Mouse (Mus musculus) myocyte (in vitro differentiated cells): Measurements from ENCODE around the gene St8sia1. TPM values are rescaled to one million over a fixed set of nuclear protein-coding genes. Genes with fewer than 3 reads are reported as not detected.

Source experiments
- H3K27me3 ChIP-seq: one replicate; pipeline ENCODE4 v1.6.1; 2011; ENCODE audit not compliant: control insufficient read depth, insufficient read depth, insufficient read length
- H3K36me3 ChIP-seq: one replicate; pipeline ENCODE4 v1.6.1; 2011; ENCODE audit not compliant: control insufficient read depth, insufficient read depth
- H3K4me2 ChIP-seq: one replicate; pipeline ENCODE4 v1.6.1; 2011; ENCODE audit warnings: low read depth, control low read depth
- H3K4me3 ChIP-seq: one replicate; pipeline ENCODE4 v1.5.1; 2011; ENCODE audit warnings: mild to moderate bottlenecking, control low read depth, moderate library complexity
- H3K79me2 ChIP-seq: one replicate; pipeline ENCODE4 v1.6.1; 2011; ENCODE audit not compliant: control insufficient read depth, insufficient read depth
- H3ac ChIP-seq: one replicate; pipeline ENCODE4 v1.6.1; 2011; ENCODE audit not compliant: control insufficient read depth, insufficient read length
- CEBPB ChIP-seq: IDR thresholded peaks from 2 replicates; pipeline ENCODE4 v1.6.1; 2011; ENCODE audit warnings: mild to moderate bottlenecking, moderate library complexity; ENCODE audit not compliant: poor library complexity, insufficient read depth, severe bottlenecking
- E2F4 ChIP-seq: IDR thresholded peaks from one replicate; pipeline ENCODE4 v1.6.1; 2011; ENCODE audit warnings: mild to moderate bottlenecking, control low read depth, moderate library complexity; ENCODE audit not compliant: insufficient read depth
- MAX ChIP-seq: IDR thresholded peaks from one replicate; pipeline ENCODE4 v1.6.1; 2011; ENCODE audit warnings: low read depth, mild to moderate bottlenecking, control low read depth
- MYOD1 ChIP-seq, 3 experiments: IDR thresholded peaks; one replicate each; pipeline ENCODE4 v1.6.1; 2011; ENCODE audit warnings: control low read depth in 2 of 3, low read depth in 2 of 3, mild to moderate bottlenecking in 2 of 3, moderate library complexity in 1 of 3; ENCODE audit not compliant: insufficient read length in 2 of 3, control insufficient read depth in 1 of 3
- MYOG ChIP-seq, 3 experiments: IDR thresholded peaks; one replicate each; pipeline ENCODE4 v1.6.1; 2011; ENCODE audit warnings: control low read depth in 2 of 3, low read depth in 2 of 3, mild to moderate bottlenecking in 2 of 3; ENCODE audit not compliant: insufficient read length in 2 of 3, control insufficient read depth in 1 of 3, insufficient read depth in 1 of 3
- POLR2A ChIP-seq: IDR thresholded peaks from one replicate; pipeline ENCODE4 v1.6.1; 2011; ENCODE audit warnings: low read depth, mild to moderate bottlenecking, control low read depth, moderate library complexity; ENCODE audit not compliant: insufficient read length
- POLR2AphosphoS2 ChIP-seq: IDR thresholded peaks from one replicate; pipeline ENCODE4 v1.6.1; 2011; ENCODE audit warnings: low read depth, control low read depth; ENCODE audit not compliant: insufficient read length
- REST ChIP-seq: IDR thresholded peaks from one replicate; pipeline ENCODE4 v1.6.1; 2011; ENCODE audit warnings: mild to moderate bottlenecking, control low read depth, moderate library complexity; ENCODE audit not compliant: insufficient read depth, insufficient read length
- SRF ChIP-seq: IDR thresholded peaks from one replicate; pipeline ENCODE4 v1.6.1; 2011; ENCODE audit warnings: low read depth; ENCODE audit not compliant: control insufficient read depth, insufficient read length
- TCF12 ChIP-seq: IDR thresholded peaks from one replicate; pipeline ENCODE4 v1.6.1; 2011; ENCODE audit warnings: mild to moderate bottlenecking, control low read depth; ENCODE audit not compliant: poor library complexity, insufficient read depth, severe bottlenecking
- TCF3 ChIP-seq: IDR thresholded peaks from one replicate; pipeline ENCODE4 v1.6.1; 2011; ENCODE audit warnings: low read depth, control low read depth; ENCODE audit not compliant: insufficient read length
- USF1 ChIP-seq: IDR thresholded peaks from one replicate; pipeline ENCODE4 v1.6.1; 2011; ENCODE audit warnings: low read depth, mild to moderate bottlenecking, control low read depth, moderate library complexity
- polyA plus RNA-seq: library from polyadenylated mRNA; unstranded; fragments of >200 nt; fragmentation: generic; extraction: Trizol; gene quantifications from one replicate; pipeline ENCODE4 v1.2.1, GENCODE M21; 2012; ENCODE audit warnings: missing spikeins

The St8sia1 gene
- polyA plus RNA-seq, 1 experiment = 0.02 TPM

DNA sequence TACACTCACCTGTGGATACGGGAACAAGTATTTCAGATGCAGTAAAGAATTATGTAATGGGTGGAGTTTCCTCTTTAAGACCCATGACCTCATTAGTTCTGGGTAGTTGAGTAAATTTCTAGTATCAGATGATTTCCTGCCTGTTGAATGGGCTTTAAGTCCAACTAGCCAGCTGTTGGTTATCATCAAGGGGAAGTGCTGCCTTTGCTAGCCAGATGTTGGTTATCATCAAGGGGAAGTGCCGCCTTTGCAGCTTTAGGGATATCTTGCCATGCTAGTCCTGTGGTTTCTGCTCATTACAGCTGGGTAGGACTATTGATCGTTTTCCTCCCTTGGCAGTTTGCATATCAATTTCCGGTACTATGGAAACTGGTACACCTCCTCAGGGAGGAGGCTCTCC is 157.9 kb downstream of the St8sia1 start:
- Histone ChIP-seq H3K79me2 (no peaks in the 10 kb centered on the region), H3K27me3 (no peaks in the 10 kb centered on the region), H3K4me3 (no peak overlapping the region), H3K36me3 (no peaks in the 10 kb centered on the region), H3K4me2 (no peak overlapping the region), H3ac (no peak overlapping the region)
- TF ChIP-seq CEBPB (no peak), E2F4 (no peak), MAX (no peak), SRF (no peak), POLR2A (no peak), MYOD1 (IDR thresholded peaks at IDR 0.05; ENCODE audit: control insufficient read depth in 1 of 3, insufficient read length in 2 of 3, low read depth in 2 of 3) (no peak), REST (no peak), POLR2AphosphoS2 (no peak), MYOG (IDR thresholded peaks at IDR 0.05; ENCODE audit: control insufficient read depth in 1 of 3, insufficient read depth in 1 of 3, insufficient read length in 2 of 3, low read depth in 2 of 3) (no peak), TCF3 (no peak), USF1 (no peak), TCF12 (no peak)

GRCm38 (mm10) chr6:142804402-142804801 is 159.8 kb downstream of the St8sia1 start, which contains the start of gene Sult6b2:
Gene Sult6b2 (minus strand): TSS chr6:142804502.
- Histone ChIP-seq H3K4me3 (no peak within 1 kb of the TSS), H3K27me3 (no peaks in the 10 kb centered on the region), H3K79me2 (no peaks in the 10 kb centered on the region), H3K36me3 (no peaks in the 10 kb centered on the region), H3ac (no peak within 1 kb of the TSS), H3K4me2 (no peak within 1 kb of the TSS)
- TF ChIP-seq CEBPB (no peak), TCF12 (no peak), SRF (no peak), E2F4 (no peak), MAX (no peak), POLR2AphosphoS2 (no peak), REST (no peak), TCF3 (no peak), POLR2A (no peak), MYOD1 (IDR thresholded peaks at IDR 0.05; ENCODE audit: control insufficient read depth in 1 of 3, insufficient read length in 2 of 3, low read depth in 2 of 3) (no peak), MYOG (IDR thresholded peaks at IDR 0.05; ENCODE audit: control insufficient read depth in 1 of 3, insufficient read depth in 1 of 3, insufficient read length in 2 of 3, low read depth in 2 of 3) (no peak), USF1 (no peak)

DNA sequence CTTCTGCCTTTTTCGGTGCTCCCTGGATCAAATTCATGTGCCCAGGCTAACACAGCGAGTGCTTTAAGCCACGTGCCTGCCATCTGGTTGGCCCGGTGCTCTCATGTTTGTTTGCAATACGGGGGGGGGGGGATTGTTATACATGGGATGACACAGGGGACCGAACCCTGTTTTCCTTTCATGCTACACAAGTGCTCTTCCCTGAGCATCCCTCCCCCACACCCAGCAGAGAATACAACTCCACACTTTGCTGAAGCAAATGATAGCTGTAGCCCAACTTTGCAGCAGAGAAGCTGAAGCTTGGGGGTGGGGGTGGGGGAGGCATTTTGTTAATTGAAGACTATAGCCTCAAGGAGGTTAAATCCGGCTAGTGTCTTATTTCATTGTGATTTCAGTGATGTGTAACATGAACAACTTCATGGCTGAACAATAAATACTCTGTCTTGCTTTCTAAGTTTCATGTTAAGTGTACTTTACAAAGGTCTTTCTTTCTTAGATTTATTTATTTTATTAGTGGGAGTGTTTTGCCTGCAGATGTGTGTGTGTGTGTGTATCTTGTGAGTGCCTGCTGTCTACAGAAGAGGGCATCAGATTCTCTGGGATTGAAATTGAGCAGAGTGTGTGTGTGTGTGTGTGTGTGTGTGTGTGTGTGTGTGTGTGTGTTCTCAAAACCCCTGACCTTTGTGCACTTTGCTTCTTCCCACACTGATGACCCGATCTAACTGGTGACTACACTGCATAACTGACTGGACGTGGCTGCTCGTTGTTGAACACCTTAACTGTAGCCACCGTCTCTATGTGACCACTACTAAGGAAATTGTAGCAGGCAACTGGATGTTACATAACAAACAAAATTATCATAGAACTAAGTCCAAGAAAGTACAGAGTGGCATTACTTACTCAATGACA is 161.4 kb downstream of the St8sia1 start:
- no peak overlapping the region for H3K4me3 ChIP-seq
- H3K4me2 ChIP-seq = no peak overlapping the region
- no peaks in the 10 kb centered on the region for H3K27me3 ChIP-seq
- H3K79me2 ChIP-seq = no peaks in the 10 kb centered on the region
- no peak overlapping the region for H3ac ChIP-seq
- no peaks in the 10 kb centered on the region for H3K36me3 ChIP-seq
- no peak for TF ChIP-seq TCF12
- no peak for TF ChIP-seq MYOG (IDR thresholded peaks at IDR 0.05; ENCODE audit: control insufficient read depth in 1 of 3, insufficient read depth in 1 of 3, insufficient read length in 2 of 3, low read depth in 2 of 3)
- TF ChIP-seq SRF = no peak
- no peak for TF ChIP-seq MAX

DNA sequence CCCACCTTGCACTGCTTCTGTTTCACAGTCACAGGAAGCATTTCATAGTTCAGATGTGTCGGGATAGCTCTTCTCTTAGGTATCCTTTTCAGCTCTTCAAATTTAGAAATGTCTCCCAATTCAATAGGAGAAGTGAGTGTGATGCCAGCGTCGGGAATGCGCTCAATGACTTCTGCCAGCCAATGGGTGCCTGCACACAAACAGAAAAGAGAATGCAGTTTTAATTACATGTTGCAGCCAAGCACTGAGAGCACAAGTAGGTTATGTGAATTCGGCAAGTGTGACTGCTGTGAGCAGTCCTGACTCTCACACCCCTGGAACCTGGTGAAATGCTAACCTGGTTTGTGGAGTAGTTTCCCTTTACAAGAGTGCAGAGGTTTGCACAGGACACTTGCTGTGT is 162.6 kb downstream of the St8sia1 start:
- TF ChIP-seq E2F4 (no peak), MYOD1 (IDR thresholded peaks at IDR 0.05; ENCODE audit: control insufficient read depth in 1 of 3, insufficient read length in 2 of 3, low read depth in 2 of 3) (no peak), REST (no peak), POLR2AphosphoS2 (no peak), POLR2A (no peak), TCF12 (no peak), MYOG (IDR thresholded peaks at IDR 0.05; ENCODE audit: control insufficient read depth in 1 of 3, insufficient read depth in 1 of 3, insufficient read length in 2 of 3, low read depth in 2 of 3) (no peak), CEBPB (no peak)
- Histone ChIP-seq H3ac (no peak overlapping the region), H3K4me3 (no peak overlapping the region), H3K4me2 (no peak overlapping the region), H3K79me2 (no peaks in the 10 kb centered on the region), H3K27me3 (no peaks in the 10 kb centered on the region), H3K36me3 (no peaks in the 10 kb centered on the region)
